Mouse (Mus musculus): ENCODE measurements around the gene Ankrd23.

- TF ChIP-seq CTCF (IDR thresholded peaks at IDR 0.05; ENCODE audit: extremely low read depth, insufficient read length, insufficient replicate concordance, low read depth, low read length) (no peak), POLR2A (IDR thresholded peaks at IDR 0.05; ENCODE audit: low read depth, low read length) (no peak)
Observed at GRCm38 (mm10) chr1:36574196-36574955, 37.7 kb upstream of the Ankrd23 start.
